Mouse (Mus musculus): ENCODE data around the gene Apol7a.

The Apol7a gene

GRCm38 (mm10) chr15:77344127-77345125 lies 54.5 kb downstream of the Apol7a start:
- no peak for DNase-seq (ENCODE audit: low spot score)

- peak; percentile 37 for DNase-seq (ENCODE audit: low spot score)
Observed at GRCm38 (mm10) chr15:77343527-77344091, 55.3 kb downstream of the Apol7a start.

GRCm38 (mm10) chr15:77342962-77343526 lies 55.9 kb downstream of the Apol7a start:
- DNase-seq (ENCODE audit: low spot score), result no peak

GRCm38 (mm10) chr15:77342005-77342404 lies 56.9 kb downstream of the Apol7a start:
- DNase-seq (ENCODE audit: low spot score), result no peak

GRCm38 (mm10) chr15:77340581-77340980 lies 58.3 kb downstream of the Apol7a start:
- DNase-seq (ENCODE audit: low spot score), result no peak

GRCm38 (mm10) chr15:77338924-77339429 lies 59.9 kb downstream of the Apol7a start:
- DNase-seq (ENCODE audit: low spot score), result no peak

- no peak for DNase-seq (ENCODE audit: low spot score)
Observed at GRCm38 (mm10) chr15:77338451-77338850, 60.5 kb downstream of the Apol7a start.
